Mouse (Mus musculus) cortical plate, adult 2 months (tissue): ENCODE results near the gene A930018P22Rik.

Source experiments
- CTCF ChIP-seq: fragments of 200-500 bp; IDR thresholded peaks from 2 replicates; pipeline ENCODE4 v1.5.1; 2011; ENCODE audit warnings: mild to moderate bottlenecking, control low read depth, low read length; ENCODE audit not compliant: insufficient read depth; ENCODE audit errors: extremely low read depth
- POLR2A ChIP-seq: fragments of 200-500 bp; IDR thresholded peaks from 2 replicates; pipeline ENCODE4 v1.6.1; 2011; ENCODE audit warnings: mild to moderate bottlenecking, low read length, control low read depth; ENCODE audit not compliant: insufficient read depth; ENCODE audit errors: extremely low read depth

- no peak for TF ChIP-seq POLR2A
- TF ChIP-seq CTCF = no peak
These were observed 1.5 kb downstream of the A930018P22Rik start for GRCm38 (mm10) chr2:104124071-104124470.
